Mouse (Mus musculus): Measurements from ENCODE around the gene Fsd2. TPM values are rescaled to one million over a fixed set of nuclear protein-coding genes. Genes with fewer than 3 reads are reported as not detected.

The Fsd2 gene
- polyA plus RNA-seq, 1 experiment from 2014 or later: 0.29 TPM

- Histone ChIP-seq H3K4me1 (peaks cover 16% of the 10 kb centered on the region), H3K4me3 (no peak overlapping the region), H3K36me3 (peaks cover 44% of the 10 kb centered on the region), H3K27ac (replicated peaks) (no peak overlapping the region), H3K9ac (replicated peaks) (no peak overlapping the region), H3K4me2 (replicated peaks) (no peak overlapping the region), H3K9me3 (no peaks in the 10 kb centered on the region), H3K27me3 (no peaks in the 10 kb centered on the region)
- WGBS: 90% methylated on average over 4 of the region's 4 CpGs
- ATAC-seq (ENCODE audit: low FRiP score, low read depth): no peak
These were observed 30.3 kb downstream of the Fsd2 start for GRCm38 (mm10) chr7:81536478-81536877.

GRCm38 (mm10) chr7:81531462-81531861 is 35.3 kb downstream of the Fsd2 start:
- Histone ChIP-seq H3K9ac (replicated peaks) (no peak overlapping the region), H3K4me2 (replicated peaks) (no peak overlapping the region), H3K9me3 (no peaks in the 10 kb centered on the region), H3K4me3 (no peak overlapping the region), H3K4me1 (no peaks in the 10 kb centered on the region), H3K36me3 (peaks cover 76% of the 10 kb centered on the region), H3K27ac (replicated peaks) (no peak overlapping the region), H3K27me3 (no peaks in the 10 kb centered on the region)
- WGBS: 81% methylated on average over 1 of the region's 1 CpGs
- ATAC-seq (ENCODE audit: low FRiP score, low read depth): no peak

- 98% methylated on average over 8 of the region's 8 CpGs for WGBS
- Histone ChIP-seq H3K4me1 (peaks cover 11% of the 10 kb centered on the region), H3K4me3 (no peak overlapping the region), H3K36me3 (peaks cover 65% of the 10 kb centered on the region), H3K27ac (replicated peaks) (no peak overlapping the region), H3K4me2 (replicated peaks) (no peak overlapping the region), H3K9me3 (no peaks in the 10 kb centered on the region), H3K9ac (replicated peaks) (no peak overlapping the region), H3K27me3 (no peaks in the 10 kb centered on the region)
- no peak for ATAC-seq (ENCODE audit: low FRiP score, low read depth)
These were observed 37.8 kb downstream of the Fsd2 start for GRCm38 (mm10) chr7:81528918-81529317.

- Histone ChIP-seq H3K4me2 (replicated peaks) (peak overlapping the region; percentile 89), H3K9ac (replicated peaks) (peak overlapping the region; percentile 70), H3K4me1 (peaks cover 16% of the 10 kb centered on the region), H3K9me3 (no peaks in the 10 kb centered on the region), H3K36me3 (peaks cover 14% of the 10 kb centered on the region), H3K27me3 (no peaks in the 10 kb centered on the region), H3K4me3 (peak overlapping the region; percentile 71), H3K27ac (replicated peaks) (peak overlapping the region; percentile 93)
- ATAC-seq (ENCODE audit: low FRiP score, low read depth): no peak; the same call in 1 of the 2 replicates
- WGBS: 12% methylated on average over 13 of the region's 13 CpGs
These were observed 43.1 kb downstream of the Fsd2 start for GRCm38 (mm10) chr7:81523663-81524017.

GRCm38 (mm10) chr7:81523008-81523662 is 43.6 kb downstream of the Fsd2 start:
- peak overlapping the region; percentile 89 for H3K4me2 ChIP-seq (replicated peaks)
- no peaks in the 10 kb centered on the region for H3K9me3 ChIP-seq
- H3K9ac ChIP-seq (replicated peaks): peak overlapping the region; percentile 70
- peak; percentile 97 for ATAC-seq (ENCODE audit: low FRiP score, low read depth)
- no peaks in the 10 kb centered on the region for H3K27me3 ChIP-seq
- H3K27ac ChIP-seq (replicated peaks): peak overlapping the region; percentile 93
- WGBS: 0% methylated on average over 31 of the region's 31 CpGs
- H3K4me1 ChIP-seq: peaks cover 16% of the 10 kb centered on the region
- H3K36me3 ChIP-seq: peaks cover 11% of the 10 kb centered on the region; the same call in 1 of the 2 replicates
- peak overlapping the region; percentile 71 for H3K4me3 ChIP-seq

GRCm38 (mm10) chr7:81516154-81517030 is 50.4 kb downstream of the Fsd2 start:
- H3K27me3 ChIP-seq: 0 out of 2 replicates have a peak, but pooled peaks cover 9% of the 10 kb centered on the region
- WGBS: 78% methylated on average over 6 of the region's 6 CpGs
- H3K9me3 ChIP-seq: no peaks in the 10 kb centered on the region
- no peaks in the 10 kb centered on the region for H3K36me3 ChIP-seq
- ATAC-seq (ENCODE audit: low FRiP score, low read depth): no peak
- H3K4me2 ChIP-seq (replicated peaks): no peak overlapping the region
- no peak overlapping the region for H3K27ac ChIP-seq (replicated peaks)
- H3K4me3 ChIP-seq: no peak overlapping the region
- H3K4me1 ChIP-seq: no peaks in the 10 kb centered on the region
- H3K9ac ChIP-seq (replicated peaks): no peak overlapping the region

GRCm38 (mm10) chr7:81514906-81515590 is 51.7 kb downstream of the Fsd2 start:
- no peak for ATAC-seq (ENCODE audit: low FRiP score, low read depth)
- Histone ChIP-seq H3K4me1 (no peaks in the 10 kb centered on the region), H3K4me2 (replicated peaks) (no peak overlapping the region), H3K36me3 (no peaks in the 10 kb centered on the region), H3K9ac (replicated peaks) (no peak overlapping the region), H3K27me3 (0 out of 2 replicates have a peak, but pooled peaks cover 9% of the 10 kb centered on the region), H3K9me3 (no peaks in the 10 kb centered on the region), H3K4me3 (no peak overlapping the region), H3K27ac (replicated peaks) (no peak overlapping the region)
- 60% methylated on average over 13 of the region's 13 CpGs for WGBS

- H3K36me3 ChIP-seq: no peaks in the 10 kb centered on the region
- ATAC-seq (ENCODE audit: low FRiP score, low read depth): no peak
- no peak overlapping the region for H3K4me3 ChIP-seq
- H3K9me3 ChIP-seq: no peaks in the 10 kb centered on the region
- no peaks in the 10 kb centered on the region for H3K27me3 ChIP-seq
- peaks cover 7% of the 10 kb centered on the region; the same call in 1 of the 2 replicates for H3K4me1 ChIP-seq
- 87% methylated on average over 2 of the region's 2 CpGs for WGBS
- H3K9ac ChIP-seq (replicated peaks): no peak overlapping the region
- H3K4me2 ChIP-seq (replicated peaks): no peak overlapping the region
- no peak overlapping the region for H3K27ac ChIP-seq (replicated peaks)
These were observed 65.7 kb downstream of the Fsd2 start for GRCm38 (mm10) chr7:81501050-81501449.

- H3K4me1 ChIP-seq: peaks cover 12% of the 10 kb centered on the region
- ATAC-seq (ENCODE audit: low FRiP score, low read depth): no peak
- H3K4me3 ChIP-seq: no peak within 1 kb of the TSS
- no peak within 1 kb of the TSS for H3K9ac ChIP-seq (replicated peaks)
- no peak within 1 kb of the TSS for H3K4me2 ChIP-seq (replicated peaks)
- no peaks in the 10 kb centered on the region for H3K9me3 ChIP-seq
- no peaks in the 10 kb centered on the region for H3K36me3 ChIP-seq
- 77% methylated on average over 7 of the region's 7 CpGs for WGBS
- H3K27ac ChIP-seq (replicated peaks): no peak within 1 kb of the TSS
- H3K27me3 ChIP-seq: peaks cover 15% of the 10 kb centered on the region
These were observed 68.6 kb downstream of the Fsd2 start, which contains the start of gene BC048679 for GRCm38 (mm10) chr7:81498181-81498580. BC048679 (minus strand) TSS chr7:81498281.

- WGBS: 16% methylated on average over 6 of the region's 6 CpGs
- H3K27ac ChIP-seq (replicated peaks): no peak overlapping the region
These were observed 69.6 kb downstream of the Fsd2 start for GRCm38 (mm10) chr7:81497171-81497570.

GRCm38 (mm10) chr7:81493331-81494021 is 73.3 kb downstream of the Fsd2 start, which contains the start of gene Ap3b2:
Ap3b2 (minus strand) TSS chr7:81493925.
- Histone ChIP-seq H3K9me3 (no peaks in the 10 kb centered on the region), H3K36me3 (no peaks in the 10 kb centered on the region), H3K4me3 (peak within 1 kb of the TSS; percentile 64), H3K4me1 (peaks cover 36% of the 10 kb centered on the region), H3K27me3 (peaks cover 25% of the 10 kb centered on the region), H3K27ac (replicated peaks) (peak within 1 kb of the TSS; percentile 95), H3K4me2 (replicated peaks) (peak within 1 kb of the TSS; percentile 70), H3K9ac (replicated peaks) (peak within 1 kb of the TSS; percentile 79)
- under 1% methylated on average over 57 of the region's 57 CpGs for WGBS
- peak; percentile 90 for ATAC-seq (ENCODE audit: low FRiP score, low read depth)

More at GRCm38 (mm10) chr7:81497171-81497570, 69.6 kb downstream of the Fsd2 start:
- no peak for ATAC-seq (ENCODE audit: low FRiP score, low read depth)
- Histone ChIP-seq H3K4me3 (no peak overlapping the region), H3K36me3 (no peaks in the 10 kb centered on the region), H3K9ac (replicated peaks) (no peak overlapping the region), H3K27me3 (peaks cover 19% of the 10 kb centered on the region), H3K4me1 (peaks cover 20% of the 10 kb centered on the region), H3K4me2 (replicated peaks) (no peak overlapping the region), H3K9me3 (no peaks in the 10 kb centered on the region)

All from midbrain, embryonic 12.5 days (tissue).